ENCODE assay signal across 8 mouse cellular contexts in the genomic region with DNA sequence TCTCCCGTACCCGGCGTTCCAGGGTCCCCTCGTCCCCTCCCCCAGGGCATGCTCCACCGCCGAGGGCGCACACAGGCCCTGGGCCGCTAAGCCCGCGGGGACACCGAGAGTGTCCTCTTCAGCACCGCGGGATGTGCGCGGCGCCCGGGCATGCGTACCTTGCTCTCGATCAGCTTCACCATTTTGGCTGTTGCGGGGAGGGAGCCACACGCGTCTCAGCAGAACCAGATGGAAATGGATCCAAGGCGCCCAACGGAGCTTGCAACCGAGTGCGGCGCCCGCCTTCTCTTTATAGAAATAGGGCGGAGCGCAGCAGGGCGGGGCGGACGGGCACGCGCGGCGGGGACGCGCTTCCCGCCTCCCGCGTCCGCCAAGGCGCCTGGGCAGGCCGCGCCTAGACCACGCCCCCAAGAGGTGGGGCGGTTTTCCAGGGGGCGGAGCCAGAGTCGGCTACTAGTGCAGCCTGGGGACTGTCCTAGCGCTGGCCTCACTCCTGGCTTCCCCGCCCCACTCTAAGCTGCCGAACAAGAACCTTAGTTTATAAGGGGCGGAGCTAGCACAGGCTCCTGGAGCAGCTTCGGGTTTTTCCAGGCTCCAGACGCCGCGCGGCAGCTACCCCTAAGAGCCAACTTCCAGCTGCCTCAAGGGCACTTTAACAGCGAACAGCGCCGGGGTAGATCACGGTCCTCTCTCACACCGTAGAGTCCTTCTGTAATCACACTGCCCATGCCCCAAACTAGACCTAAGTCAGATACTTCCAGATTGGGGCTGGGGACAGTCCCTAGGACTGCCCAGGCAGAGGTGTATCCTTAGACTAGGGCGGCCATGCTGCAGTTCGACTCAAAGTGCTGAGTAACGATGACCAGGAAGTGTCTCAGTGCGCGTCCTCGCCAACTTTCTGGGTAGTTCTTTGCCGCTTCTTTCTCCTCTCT. TPM values are rescaled to one million over a fixed set of nuclear protein-coding genes. Genes with fewer than 3 reads are reported as not detected.
A peak's percentile ranks its signal among the peaks of the same experiment; 100 is the strongest.
DNase-seq lines count a peak whose midpoint lies in the region; ATAC-seq lines count a peak whose summit lies in the region.

A gene (minus strand): TSS at position 383 of the 932 bp plus-strand sequence.

- ATAC-seq in hindbrain, embryonic 11.5 days (ENCODE audit: low FRiP score): peak; percentile 98

- DNase-seq in Muller cell, postnatal 12 days (ENCODE audit: inconsistent ontology term): peak; percentile 99
- peak; percentile 96 for DNase-seq in cerebellum, adult 9-11 months
- DNase-seq in frontal cortex, adult 2 months (ENCODE audit: extremely low spot score in 1 of 2, low spot score in 1 of 2): peak; percentile 90 to 95
- DNase-seq in hindbrain, embryonic 11.5 days (ENCODE audit: low spot score): peak; percentile 100
- peak; percentile 93 to 97 for DNase-seq in layer of hippocampus, postnatal 10 days (ENCODE audit: low spot score in 2 of 2)
- peak; percentile 98 for DNase-seq in lung, postnatal 10 days
- peak; percentile 99 for DNase-seq in ovary, postnatal 36 days (ENCODE audit: low spot score)
- DNase-seq in thymus, postnatal 25 days: peak; percentile 97

- peak within 1 kb of the TSS; percentile 82 for H3K27ac ChIP-seq in hindbrain, embryonic 11.5 days (ENCODE audit: low read depth, low read length)

- H3K4me1 ChIP-seq in hindbrain, embryonic 11.5 days (replicated peaks; ENCODE audit: control insufficient read depth, insufficient read depth, low read length): 0 out of 2 replicates have a peak, but pooled peaks cover 3% of the 10 kb centered on the region

- H3K9me3 ChIP-seq in hindbrain, embryonic 11.5 days (ENCODE audit: control insufficient read depth, low read length): no peaks in the 10 kb centered on the region

- under 1% methylated on average over 71 of the region's 71 CpGs for WGBS in hindbrain, embryonic 11.5 days

- H3K4me3 ChIP-seq in hindbrain, embryonic 11.5 days (ENCODE audit: low read depth, low read length): peak within 1 kb of the TSS; percentile 62

- H3K27me3 ChIP-seq in hindbrain, embryonic 11.5 days (ENCODE audit: control insufficient read depth, insufficient read depth, low read length): no peaks in the 10 kb centered on the region

- peaks cover 2% of the 10 kb centered on the region; the same call in 1 of the 2 replicates for H3K36me3 ChIP-seq in hindbrain, embryonic 11.5 days (ENCODE audit: control insufficient read depth, insufficient read depth, low read length)

- peak within 1 kb of the TSS; percentile 76 for H3K9ac ChIP-seq in hindbrain, embryonic 11.5 days (ENCODE audit: low read depth, low read length)

- H3K4me2 ChIP-seq in hindbrain, embryonic 11.5 days (replicated peaks; ENCODE audit: low read depth, low read length): peak within 1 kb of the TSS; percentile 64

RNA-seq across cellular contexts. Expression of the gene that starts here (rescaled TPM):
- 108 and 118 TPM in 2 replicates for polyA plus RNA-seq in frontal cortex, adult 2 months (2012; rRNA removed)
- 393 and 394 TPM in 2 replicates for polyA plus RNA-seq in hindbrain, embryonic 11.5 days (2014; fragmentation: Nextera tagmentation; extraction: Ambion mirVana)
- 100 to 1,000 TPM; 202 to 209 TPM for total RNA-seq in layer of hippocampus, postnatal 10 days (2021)

Comparison
In these comparisons a context has a peak if more than half of its experiments do, and no peak if none do; other contexts are left out.
1. Peak in every context shown above with its lines: DNase-seq, ATAC-seq, H3K4me3 ChIP-seq and H3K27ac ChIP-seq.